In the genomic region with DNA sequence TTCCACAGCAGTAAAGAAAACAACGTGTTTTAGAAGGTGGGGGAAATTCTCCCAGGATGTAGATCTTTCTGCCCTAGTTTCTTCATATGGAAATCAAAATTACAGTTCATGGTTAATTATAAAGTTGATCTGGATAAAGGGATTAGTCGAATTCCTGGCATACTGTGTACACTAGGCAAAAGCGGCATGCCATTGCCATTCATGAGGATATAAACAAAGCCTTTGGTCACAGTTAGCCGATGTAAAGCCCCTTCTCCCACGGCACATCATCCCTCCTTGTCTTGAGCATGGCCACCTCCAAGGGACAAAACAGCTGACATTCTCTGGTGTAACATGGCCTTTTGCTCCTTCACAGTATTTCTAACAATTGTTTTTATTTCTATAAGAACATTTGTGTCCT, we compare ENCODE assay signal across 19 mouse cellular contexts. TPM values are rescaled to one million over a fixed set of nuclear protein-coding genes. Genes with fewer than 3 reads are reported as not detected.
DNase-seq lines count a peak whose midpoint lies in the region; ATAC-seq and TF ChIP-seq lines count a peak whose summit lies in the region.
"Had no signal": no experiment of that assay in that cellular context is flagged by ENCODE, and none has a peak within 500 bp of the region (broad histone marks: within the 10 kb centered on the region; RNA-seq: fewer than 3 reads in every experiment).

No protein-coding gene starts in this region.

- H3K9ac ChIP-seq in forebrain, postnatal 0 days: no peak overlapping the region
- no peak overlapping the region for H3K9ac ChIP-seq in forebrain, embryonic 13.5 days
- H3K9ac ChIP-seq: embryonic facial prominence, embryonic 15.5 days; limb, embryonic 13.5 days; liver, embryonic 15.5 days had no signal

- no peak for ATAC-seq in forebrain, postnatal 0 days
- ATAC-seq in forebrain, embryonic 13.5 days: no peak

- H3K27ac ChIP-seq in forebrain, embryonic 10.5 days: peak overlapping the region; percentile 74; the same call in 1 of the 2 replicates
- H3K27ac ChIP-seq in forebrain, postnatal 0 days (ENCODE audit: low read depth, low read length): no peak overlapping the region
- H3K27ac ChIP-seq in forebrain, embryonic 13.5 days: no peak overlapping the region; the same call in 1 of the 2 replicates
- H3K27ac ChIP-seq: embryonic facial prominence, embryonic 15.5 days; limb, embryonic 13.5 days; liver, embryonic 15.5 days had no signal

- peaks cover 76% of the 10 kb centered on the region for H3K4me1 ChIP-seq in forebrain, embryonic 10.5 days
- 0 out of 2 replicates have a peak, but pooled peaks cover 2% of the 10 kb centered on the region for H3K4me1 ChIP-seq in forebrain, postnatal 0 days (ENCODE audit: insufficient read depth)
- H3K4me1 ChIP-seq in forebrain, embryonic 13.5 days: peaks cover 55% of the 10 kb centered on the region

- H3K9me3 ChIP-seq in forebrain, embryonic 10.5 days: no peaks in the 10 kb centered on the region
- no peaks in the 10 kb centered on the region for H3K9me3 ChIP-seq in forebrain, postnatal 0 days (ENCODE audit: low read length)
- no peaks in the 10 kb centered on the region for H3K9me3 ChIP-seq in forebrain, embryonic 13.5 days (replicated peaks)
- H3K9me3 ChIP-seq: embryonic facial prominence, embryonic 15.5 days; limb, embryonic 13.5 days; liver, embryonic 15.5 days had no signal

- H3K4me3 ChIP-seq in forebrain, embryonic 10.5 days: peak overlapping the region; percentile 70
- no peak overlapping the region for H3K4me3 ChIP-seq in forebrain, postnatal 0 days (ENCODE audit: low read depth, low read length)
- peak overlapping the region; percentile 36 for H3K4me3 ChIP-seq in forebrain, embryonic 13.5 days
- H3K4me3 ChIP-seq: embryonic facial prominence, embryonic 15.5 days; limb, embryonic 13.5 days; liver, embryonic 15.5 days had no signal

- H3K4me2 ChIP-seq in forebrain, postnatal 0 days (ENCODE audit: low read depth): no peak overlapping the region
- H3K4me2 ChIP-seq in forebrain, embryonic 13.5 days: peak overlapping the region; percentile 57
- H3K4me2 ChIP-seq: embryonic facial prominence, embryonic 15.5 days; limb, embryonic 13.5 days; liver, embryonic 15.5 days had no signal

- 22% methylated on average over 5 of the region's 5 CpGs for WGBS in forebrain, embryonic 10.5 days
- 14% methylated on average over 5 of the region's 5 CpGs for WGBS in forebrain, postnatal 0 days
- WGBS in forebrain, embryonic 13.5 days: 3% methylated on average over 5 of the region's 5 CpGs

- peaks cover 34% of the 10 kb centered on the region for H3K27me3 ChIP-seq in forebrain, embryonic 10.5 days (ENCODE audit: poor library complexity, severe bottlenecking)
- H3K27me3 ChIP-seq in forebrain, postnatal 0 days (ENCODE audit: insufficient read depth, low read length): no peaks in the 10 kb centered on the region
- no peaks in the 10 kb centered on the region for H3K27me3 ChIP-seq in forebrain, embryonic 13.5 days
- H3K27me3 ChIP-seq: CH12.LX had no signal

- TF ChIP-seq POLR2A in brain, embryonic 14.5 days (IDR thresholded peaks at IDR 0.05; ENCODE audit: borderline replicate concordance, extremely low read depth, insufficient read depth, insufficient read length, poor library complexity, severe bottlenecking): no peak

- no peak for TF ChIP-seq CTCF in forebrain, postnatal 0 days (IDR thresholded peaks at IDR 0.05; ENCODE audit: low read depth)
- no peak for TF ChIP-seq CTCF in brain, embryonic 14.5 days (IDR thresholded peaks at IDR 0.05; ENCODE audit: borderline replicate concordance, extremely low read depth, insufficient read depth, insufficient read length)

- no peak for DNase-seq in forebrain, embryonic 10.5 days (ENCODE audit: extremely low spot score, low spot score)
- no peak for DNase-seq in forebrain, postnatal 0 days
- DNase-seq in brain, embryonic 14.5 days (ENCODE audit: low read depth): peak; percentile 59
- DNase-seq in mesoderm, embryonic 11.5 days (ENCODE audit: low read depth, low spot score): peak; percentile 21
- DNase-seq in adrenal gland, postnatal 25 days: no peak
- no peak for DNase-seq in thymus, postnatal 25 days
- no peak for DNase-seq in cerebellum, postnatal 36 days
- DNase-seq: adrenal gland, adult 2 months; cerebellum, adult 11 months; cerebellum, postnatal 14 days; kidney, adult 9 months; lung, postnatal 10 days; thymus, adult 18-20 months had no signal

- no peaks in the 10 kb centered on the region for H3K36me3 ChIP-seq in forebrain, embryonic 10.5 days (replicated peaks)
- no peaks in the 10 kb centered on the region for H3K36me3 ChIP-seq in forebrain, postnatal 0 days (ENCODE audit: insufficient read depth)
- H3K36me3 ChIP-seq in forebrain, embryonic 13.5 days (ENCODE audit: poor library complexity, severe bottlenecking): no peaks in the 10 kb centered on the region
- H3K36me3 ChIP-seq: embryonic facial prominence, embryonic 15.5 days; limb, embryonic 13.5 days; liver, embryonic 15.5 days had no signal

RNA-seq across cellular contexts. Expression of a gene that starts 2.4 kb away (rescaled TPM):
- 28.1 and 30.3 TPM in 2 replicates for polyA plus RNA-seq in forebrain, embryonic 10.5 days (2016; fragmentation: Nextera tagmentation; extraction: Ambion mirVana)
- 10.2 and 13.5 TPM in 2 replicates for total RNA-seq in forebrain, postnatal 0 days (2014; rRNA removed)
- 3.9 and 6.1 TPM in 2 replicates for polyA plus RNA-seq in forebrain, postnatal 0 days (2015; fragmentation: Nextera tagmentation; extraction: Ambion mirVana)
- 27.1 and 27.5 TPM in 2 replicates for polyA plus RNA-seq in brain, embryonic 14.5 days (2012; rRNA removed)
- 31.3 and 36.8 TPM in 2 replicates for polyA plus RNA-seq in forebrain, embryonic 13.5 days (2015; fragmentation: Nextera tagmentation; extraction: Ambion mirVana)
- 6.1 and 6.5 TPM in 2 replicates for total RNA-seq in adrenal gland, postnatal 25 days (2021)
- total RNA-seq: megakaryocyte-erythroid progenitor cell, adult 5-6 weeks had no signal

RNA-seq across cellular contexts. Expression of a gene that starts 26.9 kb away (rescaled TPM):
- polyA plus RNA-seq in forebrain, embryonic 10.5 days (2016; fragmentation: Nextera tagmentation; extraction: Ambion mirVana): 20.3 and 24.7 TPM in 2 replicates
- total RNA-seq in forebrain, postnatal 0 days (2014; rRNA removed): 24.3 and 24.7 TPM in 2 replicates
- polyA plus RNA-seq in forebrain, postnatal 0 days (2015; fragmentation: Nextera tagmentation; extraction: Ambion mirVana): 13.3 and 16.2 TPM in 2 replicates
- polyA plus RNA-seq in brain, embryonic 14.5 days (2012; rRNA removed): 11.6 and 11.7 TPM in 2 replicates
- 20.7 and 22.0 TPM in 2 replicates for polyA plus RNA-seq in forebrain, embryonic 13.5 days (2015; fragmentation: Nextera tagmentation; extraction: Ambion mirVana)
- total RNA-seq in adrenal gland, postnatal 25 days (2021): 22.9 and 29.9 TPM in 2 replicates

Comparison
In these comparisons a context has a peak if more than half of its experiments do, and no peak if none do; other contexts are left out.
1. DNase-seq: peak in brain, embryonic 14.5 days (single experiment) and mesoderm, embryonic 11.5 days (single experiment); none in forebrain, embryonic 10.5 days (single experiment), forebrain, postnatal 0 days (single experiment), adrenal gland, postnatal 25 days (single experiment), thymus, postnatal 25 days (single experiment) and cerebellum, postnatal 36 days (0 of 2).